Mouse (Mus musculus): ENCODE measurements around the gene Ntpcr.

Gene Ntpcr

DNA sequence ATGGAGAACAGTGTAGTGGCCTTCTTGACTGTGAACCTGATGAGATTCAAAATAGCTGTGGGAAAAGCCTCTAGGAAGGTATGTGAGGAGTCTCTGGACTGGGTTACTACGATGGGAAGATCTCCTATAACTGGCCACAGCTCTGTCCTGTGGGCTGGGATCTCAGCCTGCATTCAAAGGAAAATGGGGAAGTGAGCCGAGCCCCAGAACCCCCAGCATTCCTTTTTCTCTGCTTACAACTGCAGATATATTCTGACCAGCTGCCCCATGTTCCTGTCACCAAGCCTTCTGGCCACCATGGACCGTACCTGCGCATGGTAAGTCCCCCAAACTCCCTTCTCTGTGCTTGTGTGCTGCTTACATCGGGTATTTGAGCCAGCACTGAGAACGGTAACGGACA, at the start of gene Ntpcr:
Ntpcr (plus strand) TSS at position 218 of the 400 bp plus-strand sequence.
- DNase-seq (ENCODE audit: low spot score in 2 of 2): no peak

DNA sequence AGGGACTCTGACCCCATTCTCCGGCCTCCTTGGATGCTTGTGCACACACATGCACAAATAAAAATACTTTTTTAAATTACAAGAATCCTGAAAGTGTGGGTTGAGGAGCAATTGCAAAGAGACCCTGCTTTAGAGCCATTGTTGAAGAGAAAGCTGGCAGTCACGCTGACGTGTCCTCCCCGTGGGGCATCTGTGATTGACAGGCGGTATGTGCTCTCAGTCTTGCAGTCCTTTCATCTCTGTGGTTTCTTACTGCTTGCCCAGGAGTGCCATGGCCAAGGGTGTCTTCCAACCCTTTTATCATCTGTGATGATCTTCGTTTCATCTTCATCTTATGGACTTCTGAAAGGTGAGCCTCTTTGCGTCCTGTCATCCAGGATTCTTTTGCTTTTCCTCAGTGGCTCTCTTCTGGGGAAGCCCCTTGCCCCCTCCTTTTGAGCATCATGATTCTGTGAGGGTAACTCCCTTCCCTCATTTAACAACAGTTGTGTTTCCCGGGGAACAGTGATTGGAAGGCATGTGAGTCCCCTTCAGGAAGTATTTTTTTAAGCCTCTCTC, 48.8 kb upstream of the Ntpcr start:
- no peak for DNase-seq (ENCODE audit: low spot score in 2 of 2)

DNA sequence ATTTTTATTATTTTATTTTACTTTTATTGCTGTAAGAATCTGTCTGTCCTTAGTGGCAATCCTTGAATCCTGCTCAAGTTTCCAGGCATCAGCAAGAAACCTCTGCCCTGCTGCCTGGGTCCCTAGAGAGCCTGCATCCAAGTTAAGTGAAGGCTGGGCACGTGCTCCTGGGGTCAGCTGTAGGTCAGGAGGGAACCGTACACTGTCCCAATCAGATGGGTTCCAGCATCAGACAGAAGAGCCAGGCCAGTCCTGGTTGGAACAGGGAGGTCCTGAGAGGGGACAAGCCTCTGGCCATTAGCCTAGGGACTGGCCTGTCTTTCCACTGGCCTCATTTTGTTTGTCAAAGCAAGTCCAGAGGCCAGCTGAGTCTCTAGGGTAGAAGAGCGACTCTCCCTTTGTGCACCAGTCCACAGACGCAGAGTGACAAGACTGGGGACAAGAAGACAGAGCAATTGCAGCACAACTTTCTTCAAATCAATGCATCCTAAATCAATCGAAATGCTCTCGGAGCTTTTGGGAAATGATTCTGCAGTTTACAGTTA, 44.5 kb upstream of the Ntpcr start:
- peak in 1 of 2 experiments; percentile 6 for DNase-seq (ENCODE audit: low spot score in 2 of 2)

DNA sequence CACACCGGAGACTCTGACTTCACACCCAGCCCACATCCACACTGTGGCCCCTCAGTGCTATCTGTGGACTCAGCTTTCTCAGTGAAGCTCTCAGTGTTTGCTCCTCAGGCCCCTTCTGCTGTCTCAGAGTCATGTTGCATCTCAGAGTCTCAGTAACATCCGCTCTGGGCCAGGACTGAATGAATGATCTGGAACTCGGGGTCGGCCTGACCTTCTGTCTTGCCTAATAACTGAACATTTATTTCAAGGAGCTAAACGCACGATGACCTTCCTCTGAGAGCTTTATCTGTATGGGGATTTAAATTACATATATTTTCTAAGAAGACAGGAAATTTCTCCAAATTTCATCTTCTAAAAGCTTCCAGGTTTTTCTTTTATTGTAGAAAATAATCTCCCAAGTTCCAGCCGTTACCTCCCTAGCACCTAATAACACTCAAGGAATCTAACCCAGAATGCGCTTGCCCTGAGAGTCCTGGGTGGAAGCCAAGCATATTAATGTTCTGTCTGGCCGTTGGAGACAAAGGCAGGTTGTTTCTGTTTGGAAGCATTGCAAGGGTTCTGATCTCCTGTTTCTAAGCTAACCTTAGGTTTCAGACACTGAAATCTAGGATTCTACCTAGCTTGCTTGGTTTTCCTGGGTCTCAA, 43.4 kb upstream of the Ntpcr start:
- DNase-seq (ENCODE audit: low spot score in 2 of 2): no peak

DNA sequence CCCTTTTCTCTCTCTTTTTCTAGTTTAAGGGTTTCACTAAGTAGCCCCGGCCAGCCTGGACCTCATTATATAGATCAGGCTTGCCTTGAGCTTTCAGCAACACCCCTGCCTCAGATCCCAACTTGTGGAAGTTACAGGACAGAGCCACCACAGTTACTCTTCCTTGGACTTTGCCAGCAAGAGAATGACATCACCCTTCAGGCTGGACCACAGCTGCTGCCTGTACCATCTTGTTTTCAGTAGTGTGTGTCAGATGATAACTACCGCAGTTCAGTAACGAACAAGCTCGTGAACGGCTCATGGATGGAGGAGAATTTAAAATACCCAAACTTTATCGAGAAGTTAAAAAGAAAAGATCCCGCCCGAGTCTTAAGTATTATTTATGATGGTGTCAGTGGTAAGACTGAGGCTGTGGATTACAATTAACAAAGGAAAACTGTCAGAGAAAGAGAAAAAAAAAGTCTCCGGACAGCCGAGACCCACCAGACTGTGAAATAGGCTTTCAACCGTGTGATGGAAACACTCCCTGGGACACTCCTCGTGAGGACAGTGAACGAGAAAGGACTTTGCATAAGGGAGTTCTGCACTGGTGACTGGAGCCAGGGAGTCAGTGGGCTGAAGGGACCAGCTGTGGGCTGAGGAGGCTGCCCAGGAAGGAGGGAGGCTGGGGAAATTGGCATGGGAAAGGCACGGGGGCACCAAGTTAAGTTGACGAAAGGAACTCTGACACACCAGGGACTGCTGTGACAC, 39.4 kb upstream of the Ntpcr start:
- no peak for DNase-seq (ENCODE audit: low spot score in 2 of 2)

DNA sequence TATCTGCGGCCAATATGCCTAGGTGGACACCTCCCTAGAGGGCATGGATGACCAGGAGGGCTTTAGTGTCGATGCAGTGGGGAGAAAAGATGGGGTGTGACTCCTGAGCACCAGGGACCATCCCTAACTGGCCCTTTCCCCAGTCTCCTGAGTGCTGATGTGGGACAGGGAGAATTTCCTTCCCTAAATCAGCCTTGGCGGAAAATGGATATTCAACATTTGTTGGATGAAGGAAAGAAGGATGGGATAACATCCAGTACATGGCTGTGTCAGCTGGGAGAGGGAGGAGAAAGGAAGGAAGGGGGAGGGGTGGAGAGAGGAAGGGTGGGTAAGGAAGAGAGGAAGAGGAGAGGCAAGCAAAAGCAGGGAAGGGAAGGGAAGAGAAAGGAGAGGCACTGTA, 38.8 kb upstream of the Ntpcr start:
- DNase-seq (ENCODE audit: low spot score in 2 of 2): peak in 1 of 2 experiments; percentile 48

DNA sequence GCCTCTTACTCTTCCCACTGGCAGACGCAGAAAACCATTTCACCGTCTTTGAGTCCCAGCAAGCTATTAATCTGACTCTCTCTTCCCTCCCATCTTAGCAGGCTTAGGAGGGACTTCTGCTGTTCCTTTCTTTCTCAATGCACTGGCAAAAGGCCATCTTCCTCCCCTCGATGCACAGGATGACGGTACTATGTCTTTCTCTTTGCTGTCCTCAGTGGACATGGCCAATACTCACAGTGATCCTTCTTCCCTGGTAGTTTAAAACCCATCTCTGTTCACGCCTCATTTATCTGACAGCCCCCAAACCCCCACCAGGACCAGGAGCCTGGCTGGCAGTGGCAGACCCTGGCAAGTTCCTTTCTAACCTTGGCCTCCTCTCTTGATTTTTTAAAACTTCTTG, 37.3 kb upstream of the Ntpcr start:
- DNase-seq (ENCODE audit: low spot score in 2 of 2): no peak

DNA sequence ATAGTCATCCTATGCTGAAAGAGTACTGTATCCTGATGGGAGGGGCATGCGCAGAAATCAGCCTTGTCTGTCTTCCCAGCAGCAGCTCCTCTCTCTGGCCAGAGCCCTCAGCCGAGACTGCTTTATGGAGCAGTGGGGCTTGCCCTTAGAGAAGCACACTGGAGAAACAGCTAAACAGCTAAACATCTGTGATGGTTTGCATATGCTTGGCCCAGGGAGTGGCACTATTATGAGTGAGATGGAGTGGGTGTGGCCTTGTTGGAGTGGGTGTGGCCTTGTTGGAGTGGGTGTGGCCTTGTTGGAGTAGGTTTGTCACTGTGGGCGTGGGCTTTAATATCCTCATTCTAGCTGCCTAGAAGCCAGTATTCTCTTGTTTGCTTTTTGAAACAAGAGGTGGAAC, 36.6 kb upstream of the Ntpcr start:
- DNase-seq (ENCODE audit: low spot score in 2 of 2): no peak

DNA sequence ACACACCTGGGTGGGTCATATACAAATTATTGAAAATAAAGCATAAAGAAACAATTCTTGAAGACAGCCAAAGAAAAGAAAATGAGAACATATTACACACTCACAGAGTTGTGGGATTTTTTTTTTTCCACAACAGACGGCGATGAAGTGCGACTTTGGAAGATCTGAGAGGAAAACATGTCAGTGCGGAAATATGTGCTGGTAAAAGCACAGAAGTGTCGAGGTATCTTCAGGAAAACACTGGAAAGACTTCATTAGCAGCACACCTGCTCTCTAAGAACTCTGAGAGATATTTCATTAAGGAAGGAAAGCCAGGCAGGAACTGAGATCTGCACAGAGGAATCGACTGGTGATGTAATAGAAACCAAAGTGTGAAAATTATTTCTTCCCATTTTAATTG, 33.8 kb upstream of the Ntpcr start:
- DNase-seq (ENCODE audit: low spot score in 2 of 2): no peak

DNA sequence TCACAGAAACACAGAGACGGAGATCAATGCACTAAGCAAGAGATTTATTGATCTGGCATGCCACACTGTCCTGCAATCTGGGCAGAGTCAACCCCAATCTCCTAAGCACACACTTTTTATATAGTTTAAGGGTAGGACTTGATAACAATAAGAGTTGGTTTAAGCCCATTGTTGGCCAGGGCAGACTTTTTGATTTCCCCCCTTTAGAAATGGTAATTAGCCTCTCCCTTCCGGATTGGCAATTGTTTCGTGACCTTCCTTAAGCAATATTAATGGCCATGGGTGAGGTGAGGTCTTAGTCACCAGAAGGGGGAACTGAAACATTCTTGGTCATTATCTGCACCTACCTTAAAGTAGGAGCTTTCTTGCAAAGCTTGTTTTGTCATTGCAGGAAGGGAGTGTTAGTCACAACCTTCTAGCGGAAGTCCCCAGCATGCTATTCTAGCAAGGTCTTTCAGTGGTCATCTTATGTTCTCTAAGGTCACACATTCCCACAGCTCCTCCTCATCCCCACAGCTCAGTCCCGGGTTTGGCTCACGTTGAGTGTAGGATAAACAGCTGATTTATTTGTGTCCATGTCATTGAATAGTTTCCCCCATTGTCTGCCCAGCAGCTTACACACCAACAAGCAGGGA, 30.3 kb upstream of the Ntpcr start:
- DNase-seq (ENCODE audit: low spot score in 2 of 2): no peak

DNA sequence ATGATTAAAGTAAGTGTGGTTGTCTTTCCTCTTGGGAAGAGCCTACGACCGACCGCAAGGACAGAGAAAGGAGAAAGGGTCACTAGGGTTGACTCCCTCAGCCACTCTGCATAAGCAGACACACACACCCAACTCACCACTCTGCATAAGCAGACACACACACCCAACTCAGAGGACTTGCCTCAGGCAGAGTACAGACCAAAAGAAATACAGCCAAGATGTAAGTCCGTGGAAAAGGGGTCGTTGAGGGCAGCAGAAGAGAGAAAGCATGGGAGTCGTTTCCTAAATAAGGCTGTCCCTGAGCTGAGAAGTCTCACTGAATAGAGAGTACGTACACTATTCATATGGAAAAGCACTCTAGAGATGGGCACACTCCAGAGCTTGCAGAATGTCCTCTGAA, 29.4 kb upstream of the Ntpcr start:
- DNase-seq (ENCODE audit: low spot score in 2 of 2): no peak

DNA sequence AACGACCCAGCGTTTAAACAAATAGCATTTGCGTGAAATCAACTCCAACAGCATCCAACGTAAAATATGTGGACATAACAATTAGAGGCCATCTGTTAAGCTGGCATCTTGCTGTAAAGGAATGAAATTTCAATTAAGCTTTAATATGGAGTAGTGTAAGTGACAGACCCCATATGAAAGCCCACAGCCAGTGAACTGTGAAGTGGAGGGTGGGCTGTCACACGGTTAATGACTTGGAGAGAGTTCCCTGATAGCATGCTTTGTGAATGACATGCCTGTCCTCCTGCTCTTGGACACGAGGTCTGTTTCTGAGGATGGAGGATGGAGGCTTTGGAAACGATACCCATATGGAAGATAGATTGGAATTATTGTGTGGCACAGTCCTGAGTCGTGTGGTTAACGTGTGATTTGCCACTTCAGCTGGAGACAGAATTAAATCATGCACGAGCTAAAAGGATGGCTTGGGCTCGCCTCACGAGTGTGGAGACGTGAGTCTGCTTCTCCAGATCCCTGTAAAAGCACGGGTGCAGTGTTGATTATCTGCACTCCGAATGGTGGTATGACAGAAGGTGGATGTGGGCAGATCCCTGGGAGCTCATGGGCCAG, 26.8 kb upstream of the Ntpcr start:
- DNase-seq (ENCODE audit: low spot score in 2 of 2): no peak

DNA sequence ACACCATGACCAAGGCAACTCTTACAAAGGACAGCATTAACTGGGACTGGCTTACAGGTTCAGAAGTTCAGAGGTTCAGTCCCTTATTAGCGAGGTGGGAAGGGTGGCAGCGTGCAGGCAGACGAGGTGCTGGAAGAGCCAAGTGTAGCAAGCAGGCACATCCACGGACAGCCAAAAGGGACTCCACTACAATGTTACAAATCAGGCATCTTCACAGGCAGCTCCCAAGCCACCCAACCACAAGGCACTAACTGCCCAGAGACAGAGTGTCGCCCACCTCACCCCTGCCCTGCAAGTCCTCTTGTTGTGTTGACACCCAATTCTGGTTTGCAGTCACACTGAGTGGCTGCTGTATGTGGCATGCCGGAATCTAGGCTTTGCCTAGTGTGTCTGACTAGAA, 25.3 kb upstream of the Ntpcr start:
- DNase-seq (ENCODE audit: low spot score in 2 of 2): no peak

DNA sequence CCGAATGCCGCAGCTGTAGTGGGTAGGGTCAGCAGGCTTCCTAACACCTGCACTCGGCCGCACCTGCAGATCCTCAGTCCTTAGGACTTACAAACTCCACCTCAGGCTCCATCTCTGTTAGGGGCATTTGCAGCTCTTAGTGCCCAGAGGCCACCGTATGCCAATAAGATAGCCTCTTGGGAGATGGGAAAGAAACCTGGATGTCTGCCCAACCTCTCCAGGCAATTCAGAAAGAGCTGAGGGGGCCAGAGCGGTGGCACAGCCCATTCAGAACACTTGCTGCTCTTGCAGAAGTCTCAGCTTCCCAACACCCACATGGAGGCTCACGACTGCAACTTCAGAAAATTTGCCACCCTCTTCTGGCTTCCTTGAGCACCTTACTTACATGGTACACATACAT, 23.9 kb upstream of the Ntpcr start:
- DNase-seq (ENCODE audit: low spot score in 2 of 2): no peak

DNA sequence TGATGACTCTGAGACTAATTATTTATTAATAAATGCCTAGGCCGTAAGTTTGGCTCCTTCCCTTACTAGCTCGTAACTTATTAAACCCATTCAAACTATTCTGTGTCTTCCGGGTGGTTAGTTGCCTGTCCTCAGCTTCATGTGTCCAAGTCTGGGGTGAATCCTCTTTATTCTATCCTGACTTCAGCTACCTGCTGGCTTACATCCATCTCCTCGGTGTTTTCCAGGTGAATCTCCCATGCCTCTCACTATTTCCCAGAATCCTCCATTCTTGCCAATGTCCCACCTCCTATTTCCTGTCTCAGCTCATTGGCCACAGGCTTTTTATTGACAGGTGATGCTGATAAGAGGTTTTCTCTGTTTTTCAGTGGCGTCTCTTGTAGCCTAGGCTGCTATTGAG, 20.6 kb upstream of the Ntpcr start:
- no peak for DNase-seq (ENCODE audit: low spot score in 2 of 2)

DNA sequence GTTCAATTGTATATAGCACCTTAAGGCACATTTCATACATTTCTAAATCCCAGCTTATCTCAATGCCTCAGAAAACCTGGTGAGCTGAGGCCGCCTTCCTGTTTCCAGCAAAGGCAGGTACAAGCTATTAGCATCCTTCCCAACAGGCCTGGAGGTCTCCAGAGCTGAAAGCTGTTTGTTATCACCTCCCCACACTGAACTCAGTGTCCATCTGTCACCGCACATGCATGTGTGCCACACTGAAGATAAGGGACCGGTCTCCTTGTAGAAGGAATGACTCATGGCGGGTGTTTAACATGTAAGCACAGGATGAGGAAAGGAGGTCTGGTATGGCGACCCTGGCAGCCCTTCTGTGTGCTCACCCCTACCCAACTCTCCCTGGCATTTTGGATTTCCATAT, 18.2 kb upstream of the Ntpcr start:
- DNase-seq (ENCODE audit: low spot score in 2 of 2): no peak

DNA sequence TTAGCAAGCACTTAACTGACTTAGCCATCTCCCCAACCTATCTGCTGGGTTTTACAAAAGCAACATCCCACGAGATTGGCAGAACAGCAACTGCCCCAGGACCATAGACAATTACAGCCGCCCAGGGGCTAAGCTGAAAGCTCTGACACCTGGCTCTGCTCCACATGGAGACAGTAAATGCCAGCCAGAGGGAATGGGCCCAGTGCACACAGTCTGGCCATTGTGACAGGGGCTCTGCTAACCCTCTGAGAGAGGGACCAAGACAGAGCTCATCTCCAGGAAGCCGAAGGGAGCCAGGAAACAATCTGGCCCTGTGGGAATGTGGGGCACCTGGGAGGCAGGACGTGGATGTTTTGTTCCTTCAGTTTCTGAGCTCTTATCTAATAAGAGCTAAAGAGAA, 13.6 kb upstream of the Ntpcr start:
- DNase-seq (ENCODE audit: low spot score in 2 of 2): no peak

DNA sequence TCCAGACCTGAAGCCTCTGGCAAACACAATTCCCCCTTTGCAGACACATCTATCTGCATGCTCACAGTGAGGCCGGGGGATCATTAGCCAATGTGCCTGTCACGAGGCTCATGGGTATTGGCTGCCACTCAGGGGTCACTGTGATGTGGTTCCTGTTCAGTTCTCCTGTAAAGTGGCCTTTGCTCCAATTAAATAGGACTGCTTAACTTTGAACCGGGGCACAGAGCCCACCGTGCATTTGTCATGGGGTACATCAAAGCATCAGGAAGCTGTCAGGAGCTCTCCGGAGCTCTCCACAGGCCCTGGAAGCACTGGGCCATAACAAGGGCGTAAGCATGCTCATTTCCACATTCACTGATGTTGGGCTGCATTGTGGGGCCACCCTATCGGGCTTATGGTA, 13.2 kb upstream of the Ntpcr start:
- DNase-seq (ENCODE audit: low spot score in 2 of 2): no peak

DNA sequence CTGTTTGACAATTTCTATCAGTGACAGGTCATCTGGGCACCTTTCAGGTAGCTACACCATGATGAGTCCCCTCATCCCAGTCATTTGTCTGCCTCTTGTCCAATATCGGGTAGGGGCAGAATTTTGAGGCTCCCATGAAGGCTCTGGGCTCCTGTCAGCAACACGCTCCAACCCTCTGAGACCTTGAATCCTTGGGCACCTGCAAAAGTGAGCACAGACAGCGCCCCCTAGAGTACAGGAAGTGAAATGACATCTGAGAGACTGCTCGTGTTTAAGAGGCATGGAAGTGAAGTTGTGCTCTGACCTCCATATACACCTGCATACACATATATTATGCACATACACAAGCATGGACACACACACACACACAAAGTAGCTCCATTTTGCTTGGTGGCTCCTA, 10.8 kb upstream of the Ntpcr start:
- no peak for DNase-seq (ENCODE audit: low spot score in 2 of 2)

DNA sequence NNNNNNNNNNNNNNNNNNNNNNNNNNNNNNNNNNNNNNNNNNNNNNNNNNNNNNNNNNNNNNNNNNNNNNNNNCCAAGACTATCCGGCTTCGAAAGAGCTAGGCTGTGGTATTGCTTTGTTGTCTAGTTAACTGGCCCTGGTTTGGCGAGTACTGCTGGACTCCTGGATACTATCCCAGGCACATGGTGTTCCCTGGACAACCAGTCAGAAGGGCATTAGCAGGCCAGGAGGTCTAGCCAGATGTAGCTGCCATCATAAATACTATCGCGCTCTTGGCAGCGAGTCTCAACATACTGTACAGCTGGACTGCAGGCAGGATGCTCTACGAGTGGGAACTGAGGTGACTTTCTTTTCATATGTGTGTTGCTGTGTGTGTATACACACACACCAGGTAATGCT, 7.1 kb upstream of the Ntpcr start:
- DNase-seq (ENCODE audit: low spot score in 2 of 2): peak; percentile 37 to 44

DNA sequence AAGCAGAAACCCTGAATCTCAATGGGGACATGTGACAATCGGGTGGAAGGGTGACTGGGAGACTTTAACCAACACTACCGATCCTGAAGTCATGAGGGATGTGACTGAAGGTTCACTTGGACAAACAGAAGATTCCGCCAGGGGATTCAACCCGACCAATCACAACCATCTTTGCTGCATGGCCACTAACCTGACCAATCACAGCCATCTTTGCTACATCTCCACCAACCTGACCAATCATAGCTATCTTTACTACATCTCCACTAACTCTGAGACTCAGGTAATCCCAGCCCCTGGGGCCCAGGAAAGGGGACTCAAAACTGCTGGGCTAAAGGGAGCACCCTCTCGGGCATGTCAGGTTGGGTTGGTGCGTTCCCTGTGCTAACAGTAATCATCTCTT, 6.3 kb upstream of the Ntpcr start:
- no peak for DNase-seq (ENCODE audit: low spot score in 2 of 2)
